Mouse (Mus musculus): ENCODE results near the gene Vtcn1. TPM values are rescaled to one million over a fixed set of nuclear protein-coding genes. Genes with fewer than 3 reads are reported as not detected.

Gene Vtcn1
- polyA plus RNA-seq, 1 experiment: not detected

DNA sequence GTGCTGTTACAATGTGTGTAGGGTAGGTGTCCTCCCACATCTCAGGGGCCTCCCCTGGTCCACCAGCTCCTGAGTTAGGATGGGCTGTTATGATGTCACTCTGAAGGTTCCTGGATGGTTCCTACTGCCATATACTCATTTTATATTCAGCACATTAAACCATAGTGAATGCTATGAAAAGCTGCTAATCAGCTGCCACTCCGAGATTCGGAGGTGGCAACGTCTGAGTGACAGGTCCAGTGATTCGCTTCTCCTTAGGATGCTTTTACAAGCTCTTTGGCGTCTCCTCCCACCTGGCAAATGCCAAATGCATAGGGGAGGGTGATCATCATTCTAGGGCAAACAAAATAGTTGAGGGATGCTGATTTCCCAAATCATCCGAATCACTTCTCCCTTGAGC, 70.2 kb downstream of the Vtcn1 start:
- WGBS: 85% methylated on average over 6 of the region's 6 CpGs
- Histone ChIP-seq H3K27ac (ENCODE audit: insufficient read depth, low read length) (no peak overlapping the region), H3K27me3 (ENCODE audit: control insufficient read depth, insufficient read depth, low read length) (no peaks in the 10 kb centered on the region), H3K36me3 (ENCODE audit: control insufficient read depth, insufficient read depth, low read length) (no peaks in the 10 kb centered on the region), H3K4me3 (ENCODE audit: extremely low read depth, insufficient read depth, insufficient read length) (no peak overlapping the region), H3K4me1 (ENCODE audit: control insufficient read depth, insufficient read depth, insufficient read length) (no peaks in the 10 kb centered on the region)
- DNase-seq (ENCODE audit: low read depth in 1 of 2, low spot score in 2 of 2): no peak
- TF ChIP-seq POLR2A (IDR thresholded peaks at IDR 0.05; ENCODE audit: low read depth, low read length) (no peak), CTCF (IDR thresholded peaks at IDR 0.05; ENCODE audit: extremely low read depth, insufficient read depth, insufficient read length, insufficient replicate concordance) (no peak)

GRCm38 (mm10) chr3:100906128-100906527, 80.9 kb downstream of the Vtcn1 start:
- Histone ChIP-seq H3K36me3 (ENCODE audit: control insufficient read depth, insufficient read depth, low read length) (no peaks in the 10 kb centered on the region), H3K4me1 (ENCODE audit: control insufficient read depth, insufficient read depth, insufficient read length) (no peaks in the 10 kb centered on the region), H3K27ac (ENCODE audit: insufficient read depth, low read length) (no peak overlapping the region), H3K27me3 (ENCODE audit: control insufficient read depth, insufficient read depth, low read length) (no peaks in the 10 kb centered on the region), H3K4me3 (ENCODE audit: extremely low read depth, insufficient read depth, insufficient read length) (no peak overlapping the region)
- DNase-seq (ENCODE audit: low read depth in 1 of 2, low spot score in 2 of 2): no peak
- 24% methylated on average over 6 of the region's 6 CpGs for WGBS
- TF ChIP-seq CTCF (IDR thresholded peaks at IDR 0.05; ENCODE audit: extremely low read depth, insufficient read depth, insufficient read length, insufficient replicate concordance): no peak

GRCm38 (mm10) chr3:100906916-100907315, 81.7 kb downstream of the Vtcn1 start:
- H3K4me1 ChIP-seq (ENCODE audit: control insufficient read depth, insufficient read depth, insufficient read length): no peaks in the 10 kb centered on the region
- H3K27me3 ChIP-seq (ENCODE audit: control insufficient read depth, insufficient read depth, low read length): no peaks in the 10 kb centered on the region
- WGBS: 55% methylated on average over 3 of the region's 3 CpGs
- H3K27ac ChIP-seq (ENCODE audit: insufficient read depth, low read length): no peak overlapping the region
- TF ChIP-seq CTCF (IDR thresholded peaks at IDR 0.05; ENCODE audit: extremely low read depth, insufficient read depth, insufficient read length, insufficient replicate concordance) (peak; percentile 6; the same call in 1 of the 2 replicates), POLR2A (IDR thresholded peaks at IDR 0.05; ENCODE audit: low read depth, low read length) (no peak)
- DNase-seq (ENCODE audit: low read depth in 1 of 2, low spot score in 2 of 2): no peak
- H3K4me3 ChIP-seq (ENCODE audit: extremely low read depth, insufficient read depth, insufficient read length): no peak overlapping the region
- no peaks in the 10 kb centered on the region for H3K36me3 ChIP-seq (ENCODE audit: control insufficient read depth, insufficient read depth, low read length)

DNA sequence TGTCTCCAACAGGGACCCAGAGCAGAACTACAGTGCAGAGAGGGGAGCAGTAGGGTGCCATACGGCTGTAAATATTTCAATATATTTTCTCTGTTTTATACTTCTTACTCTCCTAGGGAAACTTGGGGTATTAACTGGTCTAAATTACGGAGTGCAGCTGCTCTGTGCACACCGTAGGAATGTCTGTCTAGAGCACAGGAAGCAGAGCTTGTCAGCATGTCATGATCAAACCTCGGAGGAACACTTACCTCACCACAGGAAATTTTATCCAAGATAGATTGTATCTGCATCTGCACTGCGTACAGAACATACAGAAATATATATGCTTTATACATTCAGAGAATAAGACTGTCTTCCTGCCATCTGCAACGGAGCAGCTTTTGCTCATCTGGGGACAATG, 83.3 kb downstream of the Vtcn1 start:
- no peak overlapping the region for H3K4me3 ChIP-seq (ENCODE audit: extremely low read depth, insufficient read depth, insufficient read length)
- no peaks in the 10 kb centered on the region for H3K4me1 ChIP-seq (ENCODE audit: control insufficient read depth, insufficient read depth, insufficient read length)
- TF ChIP-seq POLR2A (IDR thresholded peaks at IDR 0.05; ENCODE audit: low read depth, low read length) (no peak), CTCF (IDR thresholded peaks at IDR 0.05; ENCODE audit: extremely low read depth, insufficient read depth, insufficient read length, insufficient replicate concordance) (no peak)
- DNase-seq (ENCODE audit: low read depth in 1 of 2, low spot score in 2 of 2): no peak
- H3K36me3 ChIP-seq (ENCODE audit: control insufficient read depth, insufficient read depth, low read length): no peaks in the 10 kb centered on the region
- WGBS: 7% methylated on average over 6 of the region's 6 CpGs
- H3K27me3 ChIP-seq (ENCODE audit: control insufficient read depth, insufficient read depth, low read length): no peaks in the 10 kb centered on the region
- no peak overlapping the region for H3K27ac ChIP-seq (ENCODE audit: insufficient read depth, low read length)

GRCm38 (mm10) chr3:100910621-100911020, 85.4 kb downstream of the Vtcn1 start:
- Histone ChIP-seq H3K4me1 (ENCODE audit: control insufficient read depth, insufficient read depth, insufficient read length) (no peaks in the 10 kb centered on the region), H3K36me3 (ENCODE audit: control insufficient read depth, insufficient read depth, low read length) (no peaks in the 10 kb centered on the region), H3K27ac (ENCODE audit: insufficient read depth, low read length) (no peak overlapping the region), H3K4me3 (ENCODE audit: extremely low read depth, insufficient read depth, insufficient read length) (no peak overlapping the region), H3K27me3 (ENCODE audit: control insufficient read depth, insufficient read depth, low read length) (no peaks in the 10 kb centered on the region)
- DNase-seq (ENCODE audit: low read depth in 1 of 2, low spot score in 2 of 2): no peak
- TF ChIP-seq POLR2A (IDR thresholded peaks at IDR 0.05; ENCODE audit: low read depth, low read length): no peak
- TF ChIP-seq CTCF (IDR thresholded peaks at IDR 0.05; ENCODE audit: extremely low read depth, insufficient read depth, insufficient read length, insufficient replicate concordance): no peak
- 88% methylated on average over 5 of the region's 5 CpGs for WGBS

DNA sequence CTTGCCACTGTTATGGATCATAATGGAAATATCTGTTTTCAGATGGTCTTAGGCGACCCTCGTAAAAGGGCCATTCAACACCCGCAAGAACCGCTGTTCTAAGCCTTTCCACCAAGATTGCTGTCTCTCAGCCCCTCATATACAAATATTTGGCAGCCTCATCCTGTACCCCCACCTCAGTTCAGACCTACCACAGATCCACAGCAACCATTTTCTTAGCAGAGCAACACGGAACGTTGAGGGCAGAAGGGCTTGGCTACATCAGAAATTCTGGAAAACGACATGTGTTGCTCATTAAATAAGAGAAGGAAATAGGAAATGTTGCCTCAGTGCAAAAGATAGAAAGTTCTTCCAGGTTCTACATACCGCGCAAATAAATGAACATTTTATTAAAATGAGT, 85.8 kb downstream of the Vtcn1 start:
- no peaks in the 10 kb centered on the region for H3K36me3 ChIP-seq (ENCODE audit: control insufficient read depth, insufficient read depth, low read length)
- 86% methylated on average over 9 of the region's 9 CpGs for WGBS
- no peak overlapping the region for H3K27ac ChIP-seq (ENCODE audit: insufficient read depth, low read length)
- TF ChIP-seq CTCF (IDR thresholded peaks at IDR 0.05; ENCODE audit: extremely low read depth, insufficient read depth, insufficient read length, insufficient replicate concordance) (no peak), POLR2A (IDR thresholded peaks at IDR 0.05; ENCODE audit: low read depth, low read length) (no peak)
- H3K4me1 ChIP-seq (ENCODE audit: control insufficient read depth, insufficient read depth, insufficient read length): no peaks in the 10 kb centered on the region
- H3K4me3 ChIP-seq (ENCODE audit: extremely low read depth, insufficient read depth, insufficient read length): no peak overlapping the region
- no peaks in the 10 kb centered on the region for H3K27me3 ChIP-seq (ENCODE audit: control insufficient read depth, insufficient read depth, low read length)
- DNase-seq (ENCODE audit: low read depth in 1 of 2, low spot score in 2 of 2): no peak

DNA sequence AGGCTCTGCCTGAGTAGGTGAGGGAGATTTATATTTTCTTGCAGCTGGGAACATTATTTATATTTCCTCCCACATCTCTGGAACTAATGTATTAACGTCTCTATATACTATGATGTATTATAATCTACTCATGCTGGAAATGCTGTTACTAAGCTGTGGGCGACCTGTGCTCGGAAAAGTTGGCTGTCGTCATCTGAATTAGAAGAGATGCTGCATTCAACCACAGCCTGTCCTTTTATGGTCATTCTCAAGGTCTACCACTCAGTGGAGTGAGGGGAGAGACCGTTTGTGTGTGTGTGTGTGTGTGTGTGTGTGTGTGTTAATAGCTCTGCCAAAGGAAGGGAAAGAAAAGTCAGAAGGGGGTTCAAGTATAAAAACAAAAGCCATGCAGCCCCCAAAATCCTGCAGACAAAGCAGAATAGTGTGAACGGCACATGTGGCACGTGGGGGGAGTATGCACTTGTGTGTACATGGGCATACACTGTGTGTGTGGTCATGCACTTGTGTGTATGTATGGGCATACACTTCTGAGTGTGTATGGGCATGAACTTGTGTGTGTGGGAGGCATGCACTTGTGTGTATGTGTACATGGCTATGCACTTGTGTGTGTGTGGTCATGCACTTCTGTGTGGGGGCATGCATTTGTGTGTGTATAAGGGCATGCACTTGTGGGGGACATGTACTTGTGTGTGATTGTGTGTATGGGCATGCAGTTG, 86.4 kb downstream of the Vtcn1 start:
- WGBS: 76% methylated on average over 7 of the region's 7 CpGs
- no peaks in the 10 kb centered on the region for H3K36me3 ChIP-seq (ENCODE audit: control insufficient read depth, insufficient read depth, low read length)
- H3K4me1 ChIP-seq (ENCODE audit: control insufficient read depth, insufficient read depth, insufficient read length): no peaks in the 10 kb centered on the region
- no peak overlapping the region for H3K27ac ChIP-seq (ENCODE audit: insufficient read depth, low read length)
- H3K27me3 ChIP-seq (ENCODE audit: control insufficient read depth, insufficient read depth, low read length): no peaks in the 10 kb centered on the region
- DNase-seq (ENCODE audit: low read depth in 1 of 2, low spot score in 2 of 2): no peak
- TF ChIP-seq CTCF (IDR thresholded peaks at IDR 0.05; ENCODE audit: extremely low read depth, insufficient read depth, insufficient read length, insufficient replicate concordance) (no peak), POLR2A (IDR thresholded peaks at IDR 0.05; ENCODE audit: low read depth, low read length) (no peak)
- H3K4me3 ChIP-seq (ENCODE audit: extremely low read depth, insufficient read depth, insufficient read length): no peak overlapping the region
